Mouse (Mus musculus) heart, adult 9 months (tissue): ENCODE measurements around the gene Slc26a8.

Experiments used
- DNase-seq, 2 experiments: peaks; one replicate each; pipeline ENCODE4 v3.0.0; 2022; ENCODE audit warnings: low spot score in 2 of 2

Gene Slc26a8

DNA sequence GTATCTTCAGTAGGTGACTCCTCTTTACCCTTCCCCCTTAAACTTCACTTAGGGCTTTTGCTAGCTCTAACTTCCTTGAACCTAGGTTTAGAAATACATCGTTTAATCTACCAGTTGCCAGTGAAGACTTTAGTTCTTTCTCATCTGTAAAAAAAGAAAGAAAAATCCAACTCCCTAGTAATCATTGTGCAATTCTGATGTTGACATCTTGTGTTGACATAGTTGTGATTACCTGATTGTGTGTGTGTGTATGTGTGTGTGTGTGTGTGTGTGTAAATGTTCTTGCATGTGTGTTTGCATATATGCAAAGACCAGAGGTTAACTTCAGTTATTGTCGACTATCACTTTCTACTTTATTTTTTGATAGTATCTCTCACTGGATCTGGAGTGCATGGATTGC, 8.6 kb upstream of the Slc26a8 start:
- no peak for DNase-seq

DNA sequence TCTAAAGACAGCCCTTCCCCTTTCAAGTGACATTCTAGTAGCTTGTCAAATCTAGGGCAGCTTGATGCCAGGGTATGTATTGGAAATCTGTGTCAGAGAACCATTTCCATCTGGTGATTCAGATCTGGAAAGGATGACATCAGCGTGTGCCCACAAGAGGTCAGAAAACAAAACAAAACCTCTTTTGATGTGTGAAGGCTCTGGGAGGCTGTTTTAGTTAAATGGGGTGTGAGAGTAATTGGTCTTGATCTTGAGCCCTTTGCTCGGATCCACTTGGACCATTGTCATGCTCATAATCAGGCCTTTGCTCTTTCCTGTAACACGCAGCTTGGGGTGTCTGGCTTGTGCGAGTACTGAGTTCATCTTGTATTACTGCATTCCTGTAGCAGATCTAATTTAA, 8.2 kb upstream of the Slc26a8 start:
- DNase-seq, result no peak

DNA sequence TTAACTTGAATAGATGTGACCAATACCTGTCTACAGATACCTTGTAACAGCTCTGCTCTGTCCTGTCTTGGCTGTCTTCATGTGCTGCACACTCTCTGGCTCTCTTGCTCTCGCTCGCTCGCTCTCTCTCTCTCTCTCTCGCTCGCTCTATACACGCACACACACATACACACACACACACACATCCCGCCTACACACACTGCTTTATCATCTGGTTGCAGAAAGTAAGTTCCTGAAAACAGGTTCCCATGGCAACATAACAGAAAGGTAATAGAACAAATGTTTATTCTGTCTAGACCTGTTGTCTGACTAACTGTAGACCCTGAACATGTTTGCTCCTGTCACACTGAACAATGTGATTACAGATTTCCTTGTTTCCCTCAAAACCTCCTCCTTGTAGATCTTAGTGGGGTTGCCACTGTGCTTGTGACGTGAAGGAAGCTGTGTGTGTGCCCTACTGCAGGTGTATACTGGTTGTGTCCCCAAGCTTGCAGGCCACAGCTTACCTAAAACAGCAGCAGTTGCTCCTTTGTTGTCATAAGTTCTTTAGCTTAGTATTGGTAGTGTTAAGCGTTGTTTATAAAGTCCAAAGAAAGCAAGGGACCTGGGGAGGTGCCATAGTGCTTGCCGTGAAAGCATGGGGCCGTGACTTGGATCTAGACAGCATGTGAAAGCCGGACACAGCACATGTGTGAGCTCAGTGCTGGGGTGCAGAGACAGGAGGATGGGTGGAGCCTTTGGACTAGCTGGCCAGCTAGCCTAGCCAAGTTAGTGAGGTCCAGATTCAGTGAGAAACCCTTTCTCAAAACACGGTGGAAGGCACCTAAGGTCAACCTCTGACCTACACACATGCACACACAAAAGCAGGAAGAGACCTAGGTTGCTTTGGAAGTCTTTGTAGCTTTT, 7.5 kb upstream of the Slc26a8 start:
- DNase-seq, result no peak

DNA sequence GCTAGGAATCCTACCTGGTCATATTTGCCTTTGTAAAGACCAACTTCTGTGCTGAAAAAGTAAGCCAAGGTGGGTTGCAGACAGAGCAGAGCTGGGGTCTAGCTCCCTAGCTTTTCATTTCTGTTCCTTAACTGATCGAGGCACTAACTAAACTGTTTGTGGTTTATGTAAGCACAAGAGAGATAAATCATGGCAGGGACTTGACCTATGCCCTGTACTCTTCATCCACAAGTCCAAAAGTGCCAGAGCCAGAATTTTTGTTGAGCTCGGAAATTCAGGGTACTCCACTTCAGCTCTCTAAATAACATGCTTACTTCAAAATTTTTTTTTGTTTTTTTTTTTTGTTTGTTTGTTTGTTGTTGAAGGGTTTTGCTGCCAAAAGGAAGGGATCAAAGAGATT, 6.6 kb upstream of the Slc26a8 start:
- DNase-seq, result no peak

DNA sequence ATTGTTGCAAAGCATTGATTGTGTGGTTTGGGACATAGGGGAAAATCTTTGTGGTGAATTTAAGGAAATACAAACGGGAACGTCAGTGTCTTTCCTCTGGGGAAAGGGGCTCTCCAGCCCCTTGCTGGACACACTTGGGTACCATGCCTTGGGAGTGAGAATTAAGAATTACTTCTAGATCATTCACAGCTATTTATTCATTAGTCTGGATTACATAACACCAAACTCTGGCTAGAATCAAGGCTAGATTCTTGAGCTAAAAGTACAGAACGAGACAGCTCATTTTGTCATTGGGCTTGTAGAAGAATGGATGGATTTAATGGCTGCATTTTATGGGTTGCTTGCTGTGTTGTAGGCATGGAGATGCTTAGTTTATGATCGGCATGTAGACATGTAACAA, 4.8 kb upstream of the Slc26a8 start:
- DNase-seq, result no peak

DNA sequence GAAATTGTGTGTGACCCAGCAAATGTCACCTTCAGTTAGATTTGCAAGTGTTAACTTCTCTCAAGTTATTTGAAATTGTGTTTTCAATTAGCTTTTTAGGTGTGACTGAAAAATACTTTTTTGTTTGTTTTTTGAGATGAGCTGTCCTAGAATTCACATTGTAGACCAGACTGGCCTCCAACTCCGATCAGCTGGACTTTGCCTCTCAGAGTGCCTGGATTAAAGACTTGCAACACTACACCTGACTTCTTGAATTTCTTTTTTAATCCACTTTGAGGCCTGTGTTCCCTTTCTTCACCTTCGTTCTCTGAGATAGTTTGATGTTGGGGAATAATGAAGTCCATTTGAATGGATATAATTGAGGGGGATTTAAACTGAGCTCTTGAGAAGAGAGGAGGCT, 4.0 kb upstream of the Slc26a8 start:
- DNase-seq, result no peak

DNA sequence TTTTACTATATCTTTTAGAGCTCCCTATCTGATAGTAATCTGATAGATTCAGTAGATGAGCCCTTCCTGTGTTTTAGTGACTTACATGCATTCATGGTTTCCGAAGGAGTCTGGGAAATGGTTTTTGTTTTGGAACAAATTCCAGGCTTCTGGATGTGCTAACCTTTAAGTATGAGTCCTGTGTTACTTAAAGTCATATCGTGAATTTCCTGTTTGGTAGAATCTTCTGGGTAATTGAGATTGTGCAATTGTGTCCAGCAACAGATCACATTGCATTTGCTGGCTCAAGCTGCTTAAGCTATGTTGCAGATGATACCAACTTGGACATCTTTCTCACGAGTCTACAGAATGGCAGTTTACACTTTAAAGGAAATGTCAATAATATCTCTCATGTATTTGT, 3.1 kb upstream of the Slc26a8 start:
- DNase-seq, result no peak

DNA sequence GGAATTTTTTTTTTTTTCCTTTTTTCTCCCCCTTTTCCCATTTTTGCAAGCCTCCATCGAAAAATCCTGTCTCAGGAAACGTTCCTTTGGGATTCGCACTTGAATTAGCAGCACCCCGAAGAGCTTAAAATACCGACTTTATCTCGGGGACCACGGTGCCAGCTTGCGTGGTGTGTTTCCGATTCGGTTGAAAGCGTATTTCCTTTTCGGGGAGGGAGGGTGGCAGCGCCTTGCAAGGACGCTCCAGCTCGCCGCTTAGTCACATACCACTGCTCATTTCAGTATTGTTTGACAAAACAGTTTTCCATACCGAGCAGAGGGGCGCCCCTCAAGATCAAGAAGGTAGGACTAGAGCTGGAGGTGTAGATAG, 2.3 kb upstream of the Slc26a8 start:
- peak in 1 of 2 experiments; percentile 57 for DNase-seq

DNA sequence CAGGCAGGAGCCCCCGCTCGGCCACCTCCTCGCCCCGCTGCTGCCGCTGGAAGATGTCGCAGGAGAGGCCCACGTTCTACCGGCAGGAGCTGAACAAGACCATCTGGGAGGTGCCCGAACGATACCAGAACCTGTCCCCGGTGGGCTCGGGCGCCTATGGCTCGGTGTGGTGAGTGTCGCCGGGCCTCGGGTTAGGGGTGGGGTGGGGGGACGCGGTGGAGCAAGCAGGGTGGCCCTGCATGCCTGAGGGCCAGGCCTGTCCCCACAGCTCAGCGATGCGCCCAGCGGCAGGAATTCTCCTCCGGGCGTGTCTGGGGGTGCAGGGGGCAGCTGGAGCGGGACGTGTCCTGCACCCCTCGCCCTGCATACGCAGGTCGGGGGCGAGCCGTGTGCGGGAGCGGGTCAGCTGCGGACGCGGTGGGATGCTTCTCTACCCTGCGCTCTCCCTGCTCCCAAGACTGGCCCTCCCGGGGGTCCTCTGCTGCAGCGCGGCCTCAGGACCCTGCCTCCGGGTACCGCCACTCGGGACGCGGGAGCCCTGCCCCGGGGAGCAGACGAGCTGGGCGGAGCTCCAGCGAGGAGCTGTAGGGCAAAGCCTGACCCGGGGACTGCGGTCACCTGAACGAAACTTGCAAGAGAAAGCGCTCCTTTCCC, 1.8 kb upstream of the Slc26a8 start:
- peak in 1 of 2 experiments; percentile 52 for DNase-seq

DNA sequence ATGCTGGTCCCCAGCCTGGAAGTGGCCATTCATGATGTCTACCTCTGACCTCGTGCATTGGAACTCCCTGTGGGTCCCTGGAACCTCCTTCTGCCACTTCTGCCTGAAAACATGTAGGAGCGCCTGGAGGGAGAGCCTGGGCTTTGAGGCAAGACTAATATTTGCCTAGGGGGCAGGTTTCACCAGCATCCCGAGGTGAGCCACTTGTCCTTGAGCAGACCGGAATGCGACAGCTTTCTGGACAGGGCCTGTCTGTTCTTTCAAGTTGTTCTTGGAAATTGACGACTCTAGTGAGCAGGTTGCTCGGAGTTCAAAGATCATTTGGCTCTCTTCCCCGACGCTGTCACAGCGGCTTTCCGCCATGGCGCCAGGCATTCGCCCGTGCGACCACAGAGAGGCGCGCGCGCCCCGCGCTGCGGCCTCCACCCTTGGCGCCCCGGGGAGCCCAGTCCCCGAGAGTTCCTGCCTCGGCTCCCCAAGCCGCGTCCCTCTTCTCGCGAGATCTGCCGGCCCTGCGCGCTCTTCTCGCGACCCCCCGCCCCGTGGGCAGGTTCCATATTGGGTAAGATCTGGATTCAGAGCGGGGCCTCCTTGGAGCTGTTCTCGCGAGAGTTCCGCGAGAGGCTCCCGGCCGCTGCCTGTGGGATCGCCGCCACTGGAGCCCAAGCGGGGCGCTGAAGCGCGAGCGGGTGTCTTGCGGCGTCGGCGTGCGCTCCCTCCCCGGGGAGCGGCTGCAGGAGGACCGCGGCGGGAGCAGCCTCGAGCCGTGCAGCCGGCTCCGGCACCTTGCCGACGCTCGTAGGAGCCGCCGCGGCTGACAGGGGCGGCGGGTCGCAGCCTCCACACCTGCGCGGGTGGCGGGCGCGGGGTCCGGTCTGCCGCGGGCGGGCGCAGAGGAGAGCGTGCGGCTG, 998 bp upstream of the Slc26a8 start, which contains the start of gene Mapk14:
Mapk14 (plus strand) TSS at position 554 of the 911 bp plus-strand sequence.
- peak; percentile 100 for DNase-seq

DNA sequence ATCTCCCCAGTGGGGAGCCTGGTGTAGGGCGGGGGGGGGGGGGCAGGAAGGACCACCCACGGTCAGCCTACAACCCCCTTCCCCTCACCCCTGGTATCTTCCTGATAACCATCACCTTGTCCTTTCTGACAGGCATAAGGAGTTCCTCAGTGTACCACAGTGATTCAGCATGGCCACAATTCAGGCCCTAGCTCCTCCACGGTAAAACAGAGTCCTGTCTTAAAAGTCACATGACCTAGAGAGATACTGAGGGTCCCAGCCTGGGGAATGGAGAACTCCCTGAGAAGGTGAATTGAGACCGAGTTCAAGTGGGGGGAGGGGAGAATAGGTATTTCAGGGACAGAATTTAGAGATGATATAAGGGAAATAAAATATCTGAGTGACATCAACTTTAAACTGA, 2.7 kb downstream of the Slc26a8 start:
- no peak for DNase-seq

DNA sequence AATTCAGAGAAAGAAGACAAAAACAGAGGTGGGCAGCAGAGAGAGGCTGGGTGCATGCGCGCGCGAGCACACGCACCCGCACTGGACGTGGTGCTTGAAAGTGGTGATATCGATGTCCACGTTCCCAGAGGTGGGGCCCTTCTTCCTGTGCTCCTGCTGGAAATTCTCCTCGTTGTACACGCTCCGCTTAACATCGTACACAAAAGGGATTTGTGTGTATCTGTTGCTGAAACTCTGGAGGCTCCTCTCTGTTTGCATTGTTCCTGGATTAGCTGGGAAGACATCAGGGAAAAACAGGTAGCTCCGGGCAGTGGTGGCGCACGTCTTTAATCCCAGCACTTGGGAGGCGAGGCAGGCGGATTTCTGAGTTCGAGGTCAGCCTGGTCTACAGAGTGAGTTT, 5.4 kb downstream of the Slc26a8 start:
- no peak for DNase-seq

DNA sequence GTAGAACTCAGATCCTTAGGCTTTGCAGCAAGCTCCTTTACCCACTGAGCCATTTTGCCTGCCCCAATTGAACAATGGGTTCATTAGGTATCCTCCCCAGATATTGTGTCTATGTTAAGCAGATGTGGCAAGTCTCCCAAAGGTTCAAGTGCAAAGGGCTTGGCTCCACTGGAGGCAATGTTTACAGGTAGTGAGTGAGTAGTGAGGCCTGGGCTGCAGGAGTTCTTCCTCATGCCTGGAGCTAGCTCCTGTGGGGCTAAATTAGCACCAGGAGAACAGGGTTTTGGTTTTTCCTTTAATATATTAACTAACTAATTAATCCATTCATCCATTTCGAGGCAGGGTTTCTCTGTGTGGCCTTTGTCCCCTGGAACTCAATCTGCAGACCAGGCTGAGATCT, 6.4 kb downstream of the Slc26a8 start:
- DNase-seq, result no peak

DNA sequence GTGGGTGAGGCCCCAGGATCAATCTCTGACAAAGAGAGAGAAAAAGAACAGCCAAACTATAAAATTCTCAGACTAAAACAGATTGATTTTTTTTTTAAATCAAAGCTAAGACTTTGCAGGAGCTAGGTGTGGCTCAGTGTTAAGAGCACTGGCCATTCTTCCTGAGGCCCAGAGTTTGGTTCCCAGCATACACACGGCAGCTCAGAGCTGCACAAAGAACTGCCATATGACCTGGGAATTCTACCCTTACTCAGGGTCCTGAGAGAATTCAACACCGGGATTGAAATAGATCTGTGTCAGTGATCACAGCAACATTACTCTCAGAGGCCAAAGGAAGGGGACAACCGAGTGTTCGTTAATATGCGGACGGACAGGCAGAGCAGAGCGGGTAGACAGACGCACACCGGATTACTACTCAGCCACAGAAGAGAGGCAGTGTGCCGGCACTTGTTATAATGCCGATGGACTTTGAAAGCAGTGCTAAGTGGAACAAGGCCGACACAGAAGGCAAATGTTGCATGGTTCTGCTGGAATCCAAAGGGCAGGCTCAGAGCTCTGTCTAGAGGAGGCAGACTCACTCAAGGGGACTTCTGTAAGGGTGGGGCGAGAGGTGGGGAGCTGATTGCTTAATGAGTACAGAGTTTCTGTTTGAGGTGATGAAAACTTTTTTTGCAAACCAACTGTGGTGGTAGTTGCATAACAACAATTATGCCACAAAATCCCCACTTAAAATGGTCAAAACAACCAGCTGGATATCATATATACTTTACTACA, 7.5 kb downstream of the Slc26a8 start:
- DNase-seq, result no peak

DNA sequence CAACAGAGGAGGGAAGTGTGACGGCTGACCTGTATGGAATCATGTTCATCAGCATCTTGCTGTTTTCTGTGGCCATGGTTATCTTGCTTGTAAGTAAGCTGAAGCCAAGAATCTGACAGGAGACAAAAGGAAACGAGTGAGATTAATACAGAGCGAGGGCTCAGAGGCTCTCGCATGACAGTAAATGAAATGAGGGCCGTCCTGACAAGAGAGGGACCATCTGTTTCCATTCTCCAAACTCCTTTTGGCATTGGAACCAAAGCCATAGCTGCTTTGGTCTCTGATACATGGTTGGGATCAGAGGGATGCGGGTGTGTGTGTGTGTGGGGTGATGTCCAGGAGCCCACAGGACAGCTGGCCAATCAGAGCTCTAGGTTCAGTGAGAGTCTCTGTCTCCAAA, 30.5 kb downstream of the Slc26a8 start:
- DNase-seq, result no peak

DNA sequence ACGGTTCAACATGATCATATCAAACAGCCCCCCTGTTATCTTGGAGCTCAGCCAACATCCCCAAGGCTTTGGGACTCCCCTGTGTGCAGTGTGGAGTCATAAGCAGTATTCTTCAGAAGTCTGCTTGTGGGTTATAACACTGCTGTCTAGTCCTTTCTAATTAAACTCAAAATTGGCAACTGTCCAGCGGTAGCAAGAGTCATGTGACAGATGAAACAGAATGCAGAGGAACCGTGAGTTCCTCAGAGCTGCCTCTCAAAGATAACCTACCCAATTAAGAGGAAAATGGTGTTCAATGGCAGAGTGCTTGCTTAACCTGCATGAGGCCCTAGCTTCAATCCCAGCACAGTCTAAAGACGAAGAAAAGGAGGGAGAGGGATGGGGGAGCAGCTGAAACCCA, 32.1 kb downstream of the Slc26a8 start:
- DNase-seq, result no peak

DNA sequence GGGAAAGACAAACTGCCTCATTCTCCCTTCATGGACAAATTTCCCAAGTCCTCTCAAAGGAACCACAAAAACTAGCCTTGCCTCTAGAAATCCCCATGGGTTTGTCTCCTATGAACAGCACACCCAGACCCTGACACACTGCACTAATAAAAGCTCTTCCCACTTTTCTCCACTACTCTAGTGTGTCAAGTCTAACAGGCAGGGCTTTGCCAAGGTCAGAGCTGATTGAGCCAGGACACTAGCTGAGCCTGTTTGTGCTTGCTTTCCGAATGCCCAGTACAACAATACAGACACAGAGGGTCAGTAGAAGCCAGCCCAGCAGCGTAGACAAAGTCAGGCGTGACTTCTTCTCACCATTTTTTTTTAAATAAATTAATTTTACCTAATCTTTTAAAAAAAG, 39.8 kb downstream of the Slc26a8 start:
- DNase-seq, result no peak

DNA sequence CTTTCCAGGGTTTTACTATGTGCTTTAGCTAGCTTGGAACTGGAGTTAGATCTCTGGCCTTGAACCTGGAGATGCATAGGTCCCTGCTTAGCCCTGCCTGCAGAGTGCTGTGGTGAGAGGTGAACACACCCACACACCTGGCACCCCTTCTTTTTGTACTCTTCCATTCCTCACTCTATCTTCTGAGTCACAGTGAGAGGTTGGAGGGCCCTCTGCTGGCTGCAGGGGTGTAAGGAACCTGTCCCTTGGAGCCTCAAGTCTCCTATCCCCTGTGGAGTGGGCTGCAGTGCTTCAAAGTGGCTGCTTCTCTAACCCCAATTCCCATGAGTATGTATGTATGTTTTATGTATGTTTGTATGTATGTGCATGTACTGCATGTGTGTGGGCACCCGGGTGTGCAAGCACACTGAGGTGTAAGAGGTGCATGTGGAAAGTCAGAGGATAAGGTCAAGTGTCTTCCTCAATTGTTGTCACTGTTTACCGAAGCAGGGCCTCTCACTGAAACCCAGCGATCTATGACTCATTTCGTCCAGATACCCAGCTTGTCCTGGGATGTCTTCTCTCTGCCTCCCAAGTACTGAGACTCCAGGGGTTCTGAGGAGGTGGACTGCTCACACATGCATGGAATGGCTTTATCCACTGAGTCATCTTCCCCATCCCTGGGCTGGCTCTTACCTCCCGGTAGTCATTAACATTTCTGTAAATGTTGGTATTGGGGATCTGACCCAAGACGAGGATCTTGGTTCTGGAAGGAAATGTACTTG, 41.2 kb downstream of the Slc26a8 start:
- no peak for DNase-seq

DNA sequence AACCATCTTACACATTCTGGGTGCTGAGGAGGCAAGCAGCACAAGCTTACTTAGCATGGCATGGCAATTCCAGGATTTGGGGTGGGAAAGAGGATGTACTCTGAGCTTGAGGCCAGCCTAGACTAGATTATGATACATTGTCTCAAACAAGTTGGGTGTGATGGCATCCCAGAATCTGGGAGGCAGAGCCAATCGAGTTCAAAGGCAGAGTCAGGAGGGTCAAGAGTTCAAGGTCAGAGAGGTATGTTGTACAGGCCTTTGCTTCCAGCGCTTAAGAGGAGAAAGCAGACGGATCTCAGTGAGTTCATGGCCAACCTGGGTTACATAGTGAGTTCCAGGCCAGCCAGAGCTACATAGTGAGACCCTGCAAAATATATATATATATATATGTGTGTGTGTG, 43.8 kb downstream of the Slc26a8 start:
- DNase-seq, result no peak

DNA sequence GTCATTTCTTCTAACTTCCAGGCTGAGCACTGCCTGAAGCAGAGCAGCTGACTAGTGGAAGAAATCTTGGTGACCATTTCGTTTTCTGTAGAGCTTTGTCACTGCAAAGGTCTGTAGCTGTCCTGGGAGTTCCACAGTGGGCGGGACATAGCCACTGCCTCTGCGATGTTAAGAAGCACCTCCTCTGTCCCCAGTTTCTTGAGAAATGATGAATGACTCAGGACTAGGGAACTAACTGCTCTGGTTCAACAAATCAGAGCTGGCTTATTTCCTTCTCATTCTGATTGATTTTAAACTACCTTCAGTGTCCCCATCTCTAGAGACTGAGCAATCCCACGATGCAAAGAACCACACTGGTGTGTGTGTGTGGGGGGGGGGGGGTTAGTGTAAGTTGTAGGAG, 45.9 kb downstream of the Slc26a8 start:
- no peak for DNase-seq

DNA sequence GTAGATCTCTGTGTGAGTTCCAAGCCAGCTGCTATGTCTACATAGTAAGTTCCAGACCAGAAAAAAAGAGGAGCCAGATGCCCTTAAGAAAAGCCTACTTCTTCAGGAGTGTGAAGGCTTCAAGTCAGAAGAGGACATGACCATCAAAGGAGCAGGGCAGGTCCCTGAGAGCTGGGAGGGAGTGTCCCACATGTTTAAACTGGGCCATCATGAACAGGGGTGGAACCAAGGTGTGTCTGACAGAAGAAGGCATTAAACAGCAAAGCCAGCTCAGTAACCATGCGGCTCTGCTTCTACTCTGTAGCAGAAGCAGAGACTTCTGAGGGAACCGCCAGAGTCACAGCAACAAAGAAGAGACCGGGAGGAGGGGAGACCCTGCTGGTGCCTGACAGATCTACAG, 46.3 kb downstream of the Slc26a8 start:
- DNase-seq, result no peak
